ENCODE assay signal across 20 mouse cellular contexts in genomic region chr17:34683179-34683578, GRCm38 (mm10). TPM values are rescaled to one million over a fixed set of nuclear protein-coding genes. Genes with fewer than 3 reads are reported as not detected.
DNase-seq lines count a peak whose midpoint lies in the region; ATAC-seq lines count a peak whose summit lies in the region.
"Had no signal": no experiment of that assay in that cellular context is flagged by ENCODE, and none has a peak within 500 bp of the region (broad histone marks: within the 10 kb centered on the region; RNA-seq: fewer than 3 reads in every experiment).

No protein-coding gene starts in this region.

- H3K9me3 ChIP-seq in hindbrain, embryonic 13.5 days: no peaks in the 10 kb centered on the region
- H3K9me3 ChIP-seq in hindbrain, embryonic 11.5 days (ENCODE audit: control insufficient read depth, low read length): no peaks in the 10 kb centered on the region
- H3K9me3 ChIP-seq in stomach, embryonic 16.5 days (replicated peaks; ENCODE audit: control insufficient read depth, low read length): no peaks in the 10 kb centered on the region
- H3K9me3 ChIP-seq: embryonic facial prominence, embryonic 10.5 days; forebrain, embryonic 13.5 days; heart, embryonic 13.5 days had no signal

- no peak overlapping the region for H3K27ac ChIP-seq in hindbrain, embryonic 13.5 days
- H3K27ac ChIP-seq in hindbrain, embryonic 11.5 days (ENCODE audit: low read depth, low read length): no peak overlapping the region
- H3K27ac ChIP-seq in stomach, embryonic 16.5 days (ENCODE audit: low read length): peak overlapping the region; percentile 59; the same call in 1 of the 2 replicates
- H3K27ac ChIP-seq: embryonic facial prominence, embryonic 10.5 days; forebrain, embryonic 13.5 days; heart, embryonic 13.5 days; hindbrain, postnatal 0 days had no signal

- no peak for ATAC-seq in hindbrain, embryonic 13.5 days (ENCODE audit: low FRiP score)
- ATAC-seq in hindbrain, embryonic 11.5 days (ENCODE audit: low FRiP score): no peak
- no peak for ATAC-seq in stomach, embryonic 16.5 days (ENCODE audit: insufficient read depth, low FRiP score)
- ATAC-seq in megakaryocyte, adult 5-6 weeks (ENCODE audit: poor library complexity, severe bottlenecking): no peak
- ATAC-seq: forebrain, embryonic 13.5 days; forebrain, postnatal 0 days; hindbrain, postnatal 0 days had no signal

- H3K4me3 ChIP-seq in hindbrain, embryonic 13.5 days: no peak overlapping the region
- no peak overlapping the region for H3K4me3 ChIP-seq in hindbrain, embryonic 11.5 days (ENCODE audit: low read depth, low read length)
- H3K4me3 ChIP-seq in stomach, embryonic 16.5 days (replicated peaks; ENCODE audit: low read length): no peak overlapping the region
- H3K4me3 ChIP-seq: embryonic facial prominence, embryonic 10.5 days; forebrain, embryonic 13.5 days; heart, embryonic 13.5 days had no signal

- DNase-seq in heart, adult 11 months: peak; percentile 96
- no peak for DNase-seq in heart, adult 9 months (ENCODE audit: low spot score in 2 of 2)
- DNase-seq in hindbrain, embryonic 11.5 days (ENCODE audit: low spot score): no peak
- peak; percentile 51 for DNase-seq in lung, postnatal 10 days
- DNase-seq in lung, postnatal 25 days (ENCODE audit: low spot score): no peak
- DNase-seq: cerebellum, adult 18-20 months; cerebellum, postnatal 10 days; forebrain, postnatal 0 days; gastrocnemius, postnatal 36 days; heart, postnatal 10 days had no signal

- WGBS in hindbrain, embryonic 13.5 days: 68% methylated on average over 8 of the region's 8 CpGs
- 68% methylated on average over 8 of the region's 8 CpGs for WGBS in hindbrain, embryonic 11.5 days
- WGBS in stomach, embryonic 16.5 days: 81% methylated on average over 8 of the region's 8 CpGs

- peaks cover 24% of the 10 kb centered on the region; the same call in 1 of the 2 replicates for H3K27me3 ChIP-seq in hindbrain, embryonic 13.5 days
- peaks cover 3% of the 10 kb centered on the region; the same call in 1 of the 2 replicates for H3K27me3 ChIP-seq in hindbrain, embryonic 11.5 days (ENCODE audit: control insufficient read depth, insufficient read depth, low read length)
- H3K27me3 ChIP-seq in stomach, embryonic 16.5 days (ENCODE audit: control insufficient read depth, insufficient read depth, low read length): 0 out of 2 replicates have a peak, but pooled peaks cover 5% of the 10 kb centered on the region

- H3K36me3 ChIP-seq in hindbrain, embryonic 13.5 days: no peaks in the 10 kb centered on the region
- no peaks in the 10 kb centered on the region for H3K36me3 ChIP-seq in hindbrain, embryonic 11.5 days (ENCODE audit: control insufficient read depth, insufficient read depth, low read length)
- no peaks in the 10 kb centered on the region for H3K36me3 ChIP-seq in stomach, embryonic 16.5 days (ENCODE audit: control insufficient read depth, insufficient read depth, low read length)
- H3K36me3 ChIP-seq: embryonic facial prominence, embryonic 10.5 days; heart, embryonic 13.5 days had no signal

- H3K4me2 ChIP-seq in hindbrain, embryonic 13.5 days: no peak overlapping the region
- no peak overlapping the region for H3K4me2 ChIP-seq in hindbrain, embryonic 11.5 days (replicated peaks; ENCODE audit: low read depth, low read length)
- H3K4me2 ChIP-seq in stomach, embryonic 16.5 days (ENCODE audit: low read depth, low read length): no peak overlapping the region
- H3K4me2 ChIP-seq: forebrain, embryonic 13.5 days; heart, embryonic 13.5 days had no signal

- peaks cover 5% of the 10 kb centered on the region for H3K4me1 ChIP-seq in hindbrain, embryonic 13.5 days (replicated peaks)
- H3K4me1 ChIP-seq in hindbrain, embryonic 11.5 days (replicated peaks; ENCODE audit: control insufficient read depth, insufficient read depth, low read length): no peaks in the 10 kb centered on the region
- H3K4me1 ChIP-seq in stomach, embryonic 16.5 days (ENCODE audit: control insufficient read depth, insufficient read depth, low read length): peaks cover 29% of the 10 kb centered on the region

- 0 out of 2 replicates have a peak overlapping the region, but pooled peaks have one; percentile 3 for H3K9ac ChIP-seq in hindbrain, embryonic 13.5 days
- H3K9ac ChIP-seq in hindbrain, embryonic 11.5 days (ENCODE audit: low read depth, low read length): no peak overlapping the region
- H3K9ac ChIP-seq in stomach, embryonic 16.5 days (ENCODE audit: low read length): no peak overlapping the region; the same call in 1 of the 2 replicates
- H3K9ac ChIP-seq: forebrain, embryonic 13.5 days; forebrain, postnatal 0 days; heart, embryonic 13.5 days had no signal

RNA-seq across cellular contexts. Expression of gene Tnxb, which starts 12.8 kb away (rescaled TPM):
- 0.09 TPM in 2 replicates for polyA plus RNA-seq in hindbrain, embryonic 13.5 days (2015; fragmentation: Nextera tagmentation; extraction: Ambion mirVana)
- 0.01 and 0.09 TPM in 2 replicates for polyA plus RNA-seq in hindbrain, embryonic 11.5 days (2014; fragmentation: Nextera tagmentation; extraction: Ambion mirVana)
- 1.3 and 1.8 TPM in 2 replicates for polyA plus RNA-seq in stomach, embryonic 16.5 days (2015; fragmentation: Nextera tagmentation; extraction: Ambion mirVana)
- total RNA-seq in megakaryocyte, adult 5-6 weeks (2015): 0.02 and 0.04 TPM in 2 replicates
- under 0.01 and 0.08 TPM in 2 replicates for total RNA-seq in megakaryocyte, adult 5-6 weeks (2017)
- polyA plus RNA-seq: embryonic facial prominence, embryonic 10.5 days had no signal

RNA-seq across cellular contexts. Expression of gene Atf6b, which starts 36.2 kb away (rescaled TPM):
- 117 and 122 TPM in 2 replicates for polyA plus RNA-seq in hindbrain, embryonic 13.5 days (2015; fragmentation: Nextera tagmentation; extraction: Ambion mirVana)
- 61.9 and 67.5 TPM in 2 replicates for polyA plus RNA-seq in hindbrain, embryonic 11.5 days (2014; fragmentation: Nextera tagmentation; extraction: Ambion mirVana)
- polyA plus RNA-seq in stomach, embryonic 16.5 days (2015; fragmentation: Nextera tagmentation; extraction: Ambion mirVana): 73.5 and 78.0 TPM in 2 replicates
- total RNA-seq in megakaryocyte, adult 5-6 weeks (2015): 31.9 and 32.4 TPM in 2 replicates
- total RNA-seq in megakaryocyte, adult 5-6 weeks (2017): 25.4 and 32.2 TPM in 2 replicates

RNA-seq across cellular contexts. Expression of gene Fkbpl, which starts 38.6 kb away (rescaled TPM):
- polyA plus RNA-seq in hindbrain, embryonic 13.5 days (2015; fragmentation: Nextera tagmentation; extraction: Ambion mirVana): 16.9 and 17.6 TPM in 2 replicates
- 16.4 and 17.2 TPM in 2 replicates for polyA plus RNA-seq in hindbrain, embryonic 11.5 days (2014; fragmentation: Nextera tagmentation; extraction: Ambion mirVana)
- 13.1 and 14.4 TPM in 2 replicates for polyA plus RNA-seq in stomach, embryonic 16.5 days (2015; fragmentation: Nextera tagmentation; extraction: Ambion mirVana)
- total RNA-seq in megakaryocyte, adult 5-6 weeks (2015): 4.0 and 4.2 TPM in 2 replicates
- total RNA-seq in megakaryocyte, adult 5-6 weeks (2017): 40.5 and 41.6 TPM in 2 replicates

RNA-seq across cellular contexts. Expression of gene Prrt1, which starts 53.8 kb away (rescaled TPM):
- 5.5 and 5.6 TPM in 2 replicates for polyA plus RNA-seq in hindbrain, embryonic 13.5 days (2015; fragmentation: Nextera tagmentation; extraction: Ambion mirVana)
- polyA plus RNA-seq in hindbrain, embryonic 11.5 days (2014; fragmentation: Nextera tagmentation; extraction: Ambion mirVana): 1.0 and 2.0 TPM in 2 replicates
- 0.31 and 0.45 TPM in 2 replicates for polyA plus RNA-seq in stomach, embryonic 16.5 days (2015; fragmentation: Nextera tagmentation; extraction: Ambion mirVana)
- 0.22 and 0.73 TPM in 2 replicates for total RNA-seq in megakaryocyte, adult 5-6 weeks (2015)
- 0.22 TPM in 1 of 2 replicates, not detected in the other for total RNA-seq in megakaryocyte, adult 5-6 weeks (2017)
- total RNA-seq: hematopoietic stem cell, adult 5-6 weeks; MEL had no signal
- polyA plus RNA-seq: C2C12 had no signal

RNA-seq across cellular contexts. Expression of gene Ppt2, which starts 54.9 kb away (rescaled TPM):
- 21.7 and 22.7 TPM in 2 replicates for polyA plus RNA-seq in hindbrain, embryonic 13.5 days (2015; fragmentation: Nextera tagmentation; extraction: Ambion mirVana)
- 23.6 and 26.0 TPM in 2 replicates for polyA plus RNA-seq in hindbrain, embryonic 11.5 days (2014; fragmentation: Nextera tagmentation; extraction: Ambion mirVana)
- polyA plus RNA-seq in stomach, embryonic 16.5 days (2015; fragmentation: Nextera tagmentation; extraction: Ambion mirVana): 25.2 and 25.7 TPM in 2 replicates
- 37.0 and 41.4 TPM in 2 replicates for total RNA-seq in megakaryocyte, adult 5-6 weeks (2015)
- 25.6 and 26.8 TPM in 2 replicates for total RNA-seq in megakaryocyte, adult 5-6 weeks (2017)

Comparison
In these comparisons a context has a peak if more than half of its experiments do, and no peak if none do; other contexts are left out.
1. DNase-seq: peak in heart, adult 11 months (single experiment) and lung, postnatal 10 days (single experiment); none in heart, adult 9 months (0 of 2), hindbrain, embryonic 11.5 days (single experiment) and lung, postnatal 25 days (single experiment).